Comparison of ENCODE assay signal across 8 mouse cellular contexts in genomic region chr7:81523008-81523662, GRCm38 (mm10). TPM values are rescaled to one million over a fixed set of nuclear protein-coding genes. Genes with fewer than 3 reads are reported as not detected.
A peak's percentile ranks its signal among the peaks of the same experiment; 100 is the strongest.
DNase-seq lines count a peak whose midpoint lies in the region; ATAC-seq and TF ChIP-seq lines count a peak whose summit lies in the region.

No protein-coding gene starts in this region.

- H3K4me3 ChIP-seq in brown adipose tissue, adult 24 weeks (ENCODE audit: insufficient read depth, low read depth, low read length), result peak overlapping the region; percentile 88
- H3K4me3 ChIP-seq in heart, embryonic 15.5 days, result peak overlapping the region; percentile 71
- peak overlapping the region; percentile 88 to 91 for H3K4me3 ChIP-seq in liver, embryonic 14.5 days (ENCODE audit: insufficient read depth in 1 of 2, low read depth in 2 of 2, low read length in 2 of 2)
- H3K4me3 ChIP-seq in neural tube, embryonic 11.5 days (ENCODE audit: low read depth, low read length), result peak overlapping the region; percentile 57
- H3K4me3 ChIP-seq in stomach, postnatal 0 days (ENCODE audit: low read depth, low read length), result peak overlapping the region; percentile 73

- peak; percentile 34 for TF ChIP-seq CTCF in liver, embryonic 14.5 days (IDR thresholded peaks at IDR 0.05; ENCODE audit: low read depth)
- TF ChIP-seq CTCF in stomach, postnatal 0 days (IDR thresholded peaks at IDR 0.05; ENCODE audit: low read depth), result peak; percentile 64

- no peak for TF ChIP-seq EP300 in liver, embryonic 14.5 days (IDR thresholded peaks at IDR 0.05; ENCODE audit: low read depth)
- no peak for TF ChIP-seq EP300 in stomach, postnatal 0 days (optimal IDR thresholded peaks at IDR 0.05)

- H3K4me2 ChIP-seq in heart, embryonic 15.5 days, result peak overlapping the region; percentile 63
- peak overlapping the region; percentile 93 for H3K4me2 ChIP-seq in liver, embryonic 14.5 days (ENCODE audit: low read depth)
- H3K4me2 ChIP-seq in neural tube, embryonic 11.5 days (ENCODE audit: low read depth), result peak overlapping the region; percentile 76
- H3K4me2 ChIP-seq in stomach, postnatal 0 days (replicated peaks; ENCODE audit: low read depth), result peak overlapping the region; percentile 60

- peak overlapping the region; percentile 85 for H3K27ac ChIP-seq in brown adipose tissue, adult 24 weeks (replicated peaks; ENCODE audit: low read depth, low read length)
- peak overlapping the region; percentile 97 for H3K27ac ChIP-seq in heart, embryonic 15.5 days
- H3K27ac ChIP-seq in liver, embryonic 14.5 days, result peak overlapping the region; percentile 64
- H3K27ac ChIP-seq in neural tube, embryonic 11.5 days (ENCODE audit: low read depth, low read length), result peak overlapping the region; percentile 78
- peak overlapping the region; percentile 88 for H3K27ac ChIP-seq in stomach, postnatal 0 days (replicated peaks)

- no peaks in the 10 kb centered on the region for H3K27me3 ChIP-seq in heart, embryonic 15.5 days
- no peaks in the 10 kb centered on the region for H3K27me3 ChIP-seq in liver, embryonic 14.5 days (ENCODE audit: control insufficient read depth, insufficient read depth, low read length)
- no peaks in the 10 kb centered on the region for H3K27me3 ChIP-seq in neural tube, embryonic 11.5 days (ENCODE audit: control insufficient read depth, insufficient read depth, low read length)
- no peaks in the 10 kb centered on the region for H3K27me3 ChIP-seq in stomach, postnatal 0 days (ENCODE audit: control insufficient read depth, insufficient read depth, low read length)

- no peaks in the 10 kb centered on the region for H3K4me1 ChIP-seq in brown adipose tissue, adult 24 weeks (ENCODE audit: control insufficient read depth, insufficient read depth, insufficient read length, low read length)
- H3K4me1 ChIP-seq in heart, embryonic 15.5 days (replicated peaks), result peaks cover 16% of the 10 kb centered on the region
- H3K4me1 ChIP-seq in liver, embryonic 14.5 days (replicated peaks; ENCODE audit: control insufficient read depth in 2 of 2, insufficient read depth in 2 of 2, low read length in 1 of 2), result peaks cover 3 to 11% of the 10 kb centered on the region in 2 experiments; a peak in 3 of 4 replicates
- 0 out of 2 replicates have a peak, but pooled peaks cover 8% of the 10 kb centered on the region for H3K4me1 ChIP-seq in neural tube, embryonic 11.5 days (ENCODE audit: control insufficient read depth, insufficient read depth, low read length)
- 0 out of 2 replicates have a peak, but pooled peaks cover 2% of the 10 kb centered on the region for H3K4me1 ChIP-seq in stomach, postnatal 0 days (replicated peaks; ENCODE audit: control insufficient read depth, insufficient read depth)

- under 1% methylated on average over 31 of the region's 31 CpGs for WGBS in heart, embryonic 15.5 days
- WGBS in liver, embryonic 14.5 days (ENCODE audit: insufficient replicate concordance), result under 1% methylated on average over 31 of the region's 31 CpGs
- under 1% methylated on average over 31 of the region's 31 CpGs for WGBS in neural tube, embryonic 11.5 days
- WGBS in stomach, postnatal 0 days, result under 1% methylated on average over 31 of the region's 31 CpGs

- H3K36me3 ChIP-seq in heart, embryonic 15.5 days, result peaks cover 3% of the 10 kb centered on the region; the same call in 1 of the 2 replicates
- peaks cover 4% of the 10 kb centered on the region for H3K36me3 ChIP-seq in liver, embryonic 14.5 days (replicated peaks; ENCODE audit: control insufficient read depth, insufficient read depth, low read depth)
- peaks cover 3% of the 10 kb centered on the region for H3K36me3 ChIP-seq in neural tube, embryonic 11.5 days (ENCODE audit: control insufficient read depth, insufficient read depth, low read length)
- H3K36me3 ChIP-seq in stomach, postnatal 0 days (ENCODE audit: control insufficient read depth, insufficient read depth, low read length), result no peaks in the 10 kb centered on the region

- DNase-seq in CD4-positive, CD25-positive, alpha-beta regulatory T cell, adult 2 months (ENCODE audit: low read depth, low spot score), result peak; percentile 97
- DNase-seq in fibroblast of lung, adult 2 months (ENCODE audit: low read depth), result peak; percentile 95
- peak; percentile 89 to 93 for DNase-seq in kidney, postnatal 25 days
- DNase-seq in liver, embryonic 14.5 days (ENCODE audit: low read depth in 3 of 3, low spot score in 3 of 3), result peak; percentile 78 to 88 (median 78)
- DNase-seq in neural tube, embryonic 11.5 days (ENCODE audit: low spot score), result peak; percentile 97
- peak; percentile 96 for DNase-seq in stomach, postnatal 0 days (ENCODE audit: low spot score)

- peak overlapping the region; percentile 76 for H3K9ac ChIP-seq in heart, embryonic 15.5 days
- peak overlapping the region; percentile 85 for H3K9ac ChIP-seq in liver, embryonic 14.5 days (replicated peaks)
- peak overlapping the region; percentile 69 for H3K9ac ChIP-seq in neural tube, embryonic 11.5 days (ENCODE audit: low read length)
- H3K9ac ChIP-seq in stomach, postnatal 0 days (ENCODE audit: low read length), result peak overlapping the region; percentile 63

- no peaks in the 10 kb centered on the region for H3K9me3 ChIP-seq in heart, embryonic 15.5 days (replicated peaks)
- no peaks in the 10 kb centered on the region for H3K9me3 ChIP-seq in liver, embryonic 14.5 days (ENCODE audit: control insufficient read depth, low read length)
- no peaks in the 10 kb centered on the region for H3K9me3 ChIP-seq in neural tube, embryonic 11.5 days (ENCODE audit: control insufficient read depth, low read length)
- no peaks in the 10 kb centered on the region for H3K9me3 ChIP-seq in stomach, postnatal 0 days (ENCODE audit: control insufficient read depth, low read length)

- ATAC-seq in heart, embryonic 15.5 days (replicated peaks; ENCODE audit: insufficient number of reproducible peaks, insufficient read depth, low FRiP score, low read depth), result peak; percentile 96
- ATAC-seq in liver, embryonic 14.5 days (ENCODE audit: insufficient read depth), result peak; percentile 96
- peak; percentile 94 for ATAC-seq in neural tube, embryonic 11.5 days (ENCODE audit: insufficient read depth, low FRiP score, low TSS enrichment)
- ATAC-seq in stomach, postnatal 0 days (ENCODE audit: low FRiP score, low TSS enrichment), result peak; percentile 97

RNA-seq across cellular contexts. Expression of gene BC048679, which starts 25.1 kb away (rescaled TPM):
- polyA plus RNA-seq in brown adipose tissue, adult 24 weeks (2012; ENCODE audit: insufficient read depth, insufficient read length, missing spikeins), result not detected in 2 replicates
- polyA plus RNA-seq in heart, embryonic 15.5 days (2015; fragmentation: Nextera tagmentation; extraction: Ambion mirVana), result not detected in 2 replicates
- polyA plus RNA-seq in liver, embryonic 14.5 days (2012; rRNA removed), result not detected in 2 replicates
- polyA plus RNA-seq in liver, embryonic 14.5 days (2014; fragmentation: Nextera tagmentation; extraction: Ambion mirVana), result not detected in 2 replicates
- polyA plus RNA-seq in neural tube, embryonic 11.5 days (2014; fragmentation: Nextera tagmentation; extraction: Ambion mirVana), result not detected in 2 replicates
- polyA plus RNA-seq in stomach, postnatal 0 days (2015; fragmentation: Nextera tagmentation; extraction: Ambion mirVana), result not detected in 2 replicates

RNA-seq across cellular contexts. Expression of gene Ap3b2, which starts 29.4 kb away (rescaled TPM):
- polyA plus RNA-seq in brown adipose tissue, adult 24 weeks (2012; ENCODE audit: insufficient read depth, insufficient read length, missing spikeins), result not detected in 2 replicates
- 0.88 and 2.5 TPM in 2 replicates for polyA plus RNA-seq in heart, embryonic 15.5 days (2015; fragmentation: Nextera tagmentation; extraction: Ambion mirVana)
- 0.03 and 0.24 TPM in 2 replicates for polyA plus RNA-seq in liver, embryonic 14.5 days (2012; rRNA removed)
- polyA plus RNA-seq in liver, embryonic 14.5 days (2014; fragmentation: Nextera tagmentation; extraction: Ambion mirVana), result not detected in 2 replicates
- polyA plus RNA-seq in neural tube, embryonic 11.5 days (2014; fragmentation: Nextera tagmentation; extraction: Ambion mirVana), result 47.6 and 53.0 TPM in 2 replicates
- polyA plus RNA-seq in stomach, postnatal 0 days (2015; fragmentation: Nextera tagmentation; extraction: Ambion mirVana), result 2.1 and 2.2 TPM in 2 replicates

RNA-seq across cellular contexts. Expression of gene Fsd2, which starts 43.6 kb away (rescaled TPM):
- 18.0 and 18.9 TPM in 2 replicates for polyA plus RNA-seq in brown adipose tissue, adult 24 weeks (2012; ENCODE audit: insufficient read depth, insufficient read length, missing spikeins)
- 66.9 and 70.2 TPM in 2 replicates for polyA plus RNA-seq in heart, embryonic 15.5 days (2015; fragmentation: Nextera tagmentation; extraction: Ambion mirVana)
- 0.04 and 0.08 TPM in 2 replicates for polyA plus RNA-seq in liver, embryonic 14.5 days (2012; rRNA removed)
- polyA plus RNA-seq in liver, embryonic 14.5 days (2014; fragmentation: Nextera tagmentation; extraction: Ambion mirVana), result 0.10 and 0.19 TPM in 2 replicates
- 0.09 and 0.16 TPM in 2 replicates for polyA plus RNA-seq in neural tube, embryonic 11.5 days (2014; fragmentation: Nextera tagmentation; extraction: Ambion mirVana)
- 0.06 and 0.11 TPM in 2 replicates for polyA plus RNA-seq in stomach, postnatal 0 days (2015; fragmentation: Nextera tagmentation; extraction: Ambion mirVana)

RNA-seq across cellular contexts. Expression of gene Whamm, which starts 47.9 kb away (rescaled TPM):
- polyA plus RNA-seq in brown adipose tissue, adult 24 weeks (2012; ENCODE audit: insufficient read depth, insufficient read length, missing spikeins), result 10.7 and 12.9 TPM in 2 replicates
- polyA plus RNA-seq in heart, embryonic 15.5 days (2015; fragmentation: Nextera tagmentation; extraction: Ambion mirVana), result 4.6 and 4.9 TPM in 2 replicates
- polyA plus RNA-seq in liver, embryonic 14.5 days (2012; rRNA removed), result 4.3 and 6.9 TPM in 2 replicates
- 6.2 and 6.3 TPM in 2 replicates for polyA plus RNA-seq in liver, embryonic 14.5 days (2014; fragmentation: Nextera tagmentation; extraction: Ambion mirVana)
- polyA plus RNA-seq in neural tube, embryonic 11.5 days (2014; fragmentation: Nextera tagmentation; extraction: Ambion mirVana), result 5.4 and 5.8 TPM in 2 replicates
- polyA plus RNA-seq in stomach, postnatal 0 days (2015; fragmentation: Nextera tagmentation; extraction: Ambion mirVana), result 3.5 and 3.8 TPM in 2 replicates

Comparison
In these comparisons a context has a peak if more than half of its experiments do, and no peak if none do; other contexts are left out.
1. Peak in every context shown above with its lines: DNase-seq, ATAC-seq, H3K4me3 ChIP-seq and H3K27ac ChIP-seq.
2. RNA of gene Ap3b2, which starts 29.4 kb away (polyA plus RNA-seq): 47.6 to 53.0 TPM in neural tube, embryonic 11.5 days; 2.1 to 2.2 TPM in stomach, postnatal 0 days, 0.88 to 2.5 TPM in heart, embryonic 15.5 days, not detected in brown adipose tissue, adult 24 weeks and 0.03 to 0.24 TPM in liver, embryonic 14.5 days; every median in the first group is over 10 times any median in the second.
3. RNA of gene Fsd2, which starts 43.6 kb away (polyA plus RNA-seq): 66.9 to 70.2 TPM in heart, embryonic 15.5 days and 18.0 to 18.9 TPM in brown adipose tissue, adult 24 weeks; 0.04 to 0.19 TPM in liver, embryonic 14.5 days, 0.09 to 0.16 TPM in neural tube, embryonic 11.5 days and 0.06 to 0.11 TPM in stomach, postnatal 0 days; every median in the first group is over 10 times any median in the second.